Mouse (Mus musculus): ENCODE measurements around the gene Taf13. TPM values are rescaled to one million over a fixed set of nuclear protein-coding genes. Genes with fewer than 3 reads are reported as not detected.
A peak's percentile ranks its signal among the peaks of the same experiment; 100 is the strongest.

Gene Taf13
- polyA plus RNA-seq, 1 experiment from 2014 or later, result 38.5 TPM

GRCm38 (mm10) chr3:108572309-108573010 is 962 bp downstream of the Taf13 start:
- H3K27ac ChIP-seq (ENCODE audit: low read depth), result no peak overlapping the region
- DNase-seq (peak; percentile 31), ATAC-seq (ENCODE audit: insufficient read depth) (no peak)
- peak overlapping the region; percentile 60 for H3K4me2 ChIP-seq
- H3K4me3 ChIP-seq (ENCODE audit: low read depth, low read length), result peak overlapping the region; percentile 58
- WGBS, result 43% methylated on average over 18 of the region's 18 CpGs
- no peak for TF ChIP-seq CTCF (IDR thresholded peaks at IDR 0.05; ENCODE audit: low read depth)
- no peaks in the 10 kb centered on the region for H3K27me3 ChIP-seq (ENCODE audit: insufficient read depth, low read length)
- no peaks in the 10 kb centered on the region for H3K36me3 ChIP-seq (ENCODE audit: insufficient read depth)
- no peaks in the 10 kb centered on the region for H3K9me3 ChIP-seq (ENCODE audit: low read depth, low read length)
- H3K9ac ChIP-seq, result peak overlapping the region; percentile 63
- H3K4me1 ChIP-seq (ENCODE audit: insufficient read depth), result 0 out of 2 replicates have a peak, but pooled peaks cover 3% of the 10 kb centered on the region

DNA sequence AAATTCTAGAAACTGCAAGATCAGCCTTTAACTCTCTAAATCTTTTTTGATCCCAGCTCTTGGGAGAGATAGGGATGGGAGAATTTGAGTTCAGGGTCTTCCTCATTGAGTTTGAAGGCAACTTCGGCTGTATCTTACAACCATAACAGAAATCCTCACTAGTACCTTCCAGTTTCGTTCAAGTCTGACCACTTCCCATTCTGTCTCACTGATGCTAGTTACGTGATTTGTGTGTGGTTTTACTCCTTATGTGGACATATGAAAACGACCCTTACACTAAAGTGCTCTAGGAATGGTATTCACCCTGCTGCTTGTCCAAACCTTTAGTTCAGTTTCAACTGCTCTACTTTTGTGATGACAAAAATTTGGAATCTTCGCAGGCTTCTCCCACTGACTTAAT is 2.5 kb downstream of the Taf13 start:
- ATAC-seq (ENCODE audit: insufficient read depth), result no peak

GRCm38 (mm10) chr3:108584580-108584979 is 13.1 kb downstream of the Taf13 start:
- 71% methylated on average over 4 of the region's 4 CpGs for WGBS

More for the DNA sequence above, 2.5 kb downstream of the Taf13 start:
- H3K9me3 ChIP-seq (ENCODE audit: low read depth, low read length), result no peaks in the 10 kb centered on the region
- 84% methylated on average over 5 of the region's 5 CpGs for WGBS
- H3K4me3 ChIP-seq (ENCODE audit: low read depth, low read length), result no peak overlapping the region
- H3K9ac ChIP-seq, result no peak overlapping the region
- no peak for DNase-seq
- 0 out of 2 replicates have a peak, but pooled peaks cover 3% of the 10 kb centered on the region for H3K4me1 ChIP-seq (ENCODE audit: insufficient read depth)
- H3K27me3 ChIP-seq (ENCODE audit: insufficient read depth, low read length), result no peaks in the 10 kb centered on the region
- no peak overlapping the region for H3K4me2 ChIP-seq
- no peak for TF ChIP-seq CTCF (IDR thresholded peaks at IDR 0.05; ENCODE audit: low read depth)
- no peak overlapping the region for H3K27ac ChIP-seq (ENCODE audit: low read depth)
- H3K36me3 ChIP-seq (ENCODE audit: insufficient read depth), result 0 out of 2 replicates have a peak, but pooled peaks cover 2% of the 10 kb centered on the region

DNA sequence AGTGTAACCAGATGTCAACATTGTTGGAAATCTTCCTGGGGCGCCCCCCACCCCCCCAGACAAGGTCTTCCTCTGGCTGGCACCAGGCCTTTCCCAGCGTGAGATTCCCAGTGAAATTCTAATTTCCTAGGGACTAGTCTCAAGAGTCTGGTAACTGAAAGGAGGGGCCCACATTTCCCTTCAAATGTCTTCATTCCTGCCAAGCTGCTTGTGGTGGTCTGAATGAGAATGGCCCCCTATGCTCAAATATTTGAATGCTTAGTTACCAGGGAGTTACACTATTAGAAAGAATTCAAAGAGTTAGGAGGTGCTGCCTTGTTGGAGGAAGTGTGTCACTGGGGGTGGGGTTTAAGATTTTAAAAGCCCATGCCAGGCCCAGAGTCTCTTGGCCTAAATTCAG is 16.9 kb downstream of the Taf13 start:
- no peak for TF ChIP-seq CTCF (IDR thresholded peaks at IDR 0.05; ENCODE audit: low read depth)
- H3K36me3 ChIP-seq (ENCODE audit: insufficient read depth), result no peaks in the 10 kb centered on the region
- no peaks in the 10 kb centered on the region for H3K4me1 ChIP-seq (ENCODE audit: insufficient read depth)
- 49% methylated on average over 2 of the region's 2 CpGs for WGBS
- ATAC-seq (ENCODE audit: insufficient read depth), result no peak
- H3K4me2 ChIP-seq, result no peak overlapping the region
- H3K9ac ChIP-seq, result no peak overlapping the region
- no peaks in the 10 kb centered on the region for H3K9me3 ChIP-seq (ENCODE audit: low read depth, low read length)
- H3K4me3 ChIP-seq (ENCODE audit: low read depth, low read length), result no peak overlapping the region
- no peak for DNase-seq
- H3K27me3 ChIP-seq (ENCODE audit: insufficient read depth, low read length), result no peaks in the 10 kb centered on the region
- no peak overlapping the region for H3K27ac ChIP-seq (ENCODE audit: low read depth)

More at GRCm38 (mm10) chr3:108584580-108584979, 13.1 kb downstream of the Taf13 start:
- no peaks in the 10 kb centered on the region for H3K27me3 ChIP-seq (ENCODE audit: insufficient read depth, low read length)
- DNase-seq (no peak), ATAC-seq (ENCODE audit: insufficient read depth) (no peak)
- H3K36me3 ChIP-seq (ENCODE audit: insufficient read depth), result no peaks in the 10 kb centered on the region
- no peaks in the 10 kb centered on the region for H3K4me1 ChIP-seq (ENCODE audit: insufficient read depth)
- TF ChIP-seq CTCF (IDR thresholded peaks at IDR 0.05; ENCODE audit: low read depth), result no peak
- no peak overlapping the region for H3K9ac ChIP-seq
- no peak overlapping the region for H3K4me3 ChIP-seq (ENCODE audit: low read depth, low read length)
- no peak overlapping the region for H3K4me2 ChIP-seq
- no peaks in the 10 kb centered on the region for H3K9me3 ChIP-seq (ENCODE audit: low read depth, low read length)
- H3K27ac ChIP-seq (ENCODE audit: low read depth), result no peak overlapping the region

DNA sequence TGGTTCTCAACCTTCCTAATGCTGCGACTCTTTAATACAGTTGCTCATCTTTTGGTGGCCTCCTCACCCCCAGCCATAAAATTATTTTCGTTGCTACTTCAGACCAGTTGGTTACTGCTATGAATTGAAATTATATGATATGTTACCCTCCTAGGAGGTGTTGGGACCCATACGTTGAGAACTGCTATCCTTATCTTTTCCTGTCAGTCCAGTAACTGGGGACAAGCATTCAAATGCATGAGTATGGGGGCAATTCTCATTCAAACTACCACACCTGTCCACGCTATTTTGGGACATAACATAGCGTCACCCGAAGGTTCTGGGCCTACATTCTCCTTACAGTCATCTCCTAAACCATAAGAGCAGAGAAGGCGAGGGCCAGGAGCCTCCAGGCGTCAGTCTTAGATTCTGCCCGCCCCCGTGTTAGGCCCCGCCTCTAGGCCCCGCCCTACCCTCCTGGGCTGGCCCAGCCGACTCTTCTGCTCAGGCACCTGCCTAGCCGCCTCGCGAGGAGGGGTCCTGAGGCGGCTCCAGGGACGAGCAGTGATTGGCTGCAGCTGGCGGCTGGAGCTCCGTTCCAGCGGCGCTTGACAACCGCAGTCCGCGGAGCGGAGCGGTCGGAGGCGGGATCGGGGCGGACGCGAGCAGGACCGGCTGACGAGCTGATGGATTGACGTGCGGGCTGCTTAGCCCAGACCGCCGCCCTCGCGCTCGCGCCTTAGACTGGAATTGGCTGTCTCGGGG is 19.5 kb downstream of the Taf13 start, which contains the start of gene Wdr47:
TSS of gene Wdr47 (plus strand) at position 494 of the 744 bp plus-strand sequence.
- ATAC-seq (ENCODE audit: insufficient read depth) (peak; percentile 100), DNase-seq (peak; percentile 97)
- WGBS, result 4% methylated on average over 44 of the region's 44 CpGs
- no peak for TF ChIP-seq CTCF (IDR thresholded peaks at IDR 0.05; ENCODE audit: low read depth)
- H3K4me2 ChIP-seq, result peak within 1 kb of the TSS; percentile 97
- H3K9ac ChIP-seq, result peak within 1 kb of the TSS; percentile 72
- peak within 1 kb of the TSS; percentile 40; the same call in 1 of the 2 replicates for H3K27ac ChIP-seq (ENCODE audit: low read depth)
- no peaks in the 10 kb centered on the region for H3K4me1 ChIP-seq (ENCODE audit: insufficient read depth)
- peak within 1 kb of the TSS; percentile 92 for H3K4me3 ChIP-seq (ENCODE audit: low read depth, low read length)
- H3K9me3 ChIP-seq (ENCODE audit: low read depth, low read length), result no peaks in the 10 kb centered on the region
- H3K36me3 ChIP-seq (ENCODE audit: insufficient read depth), result no peaks in the 10 kb centered on the region
- no peaks in the 10 kb centered on the region for H3K27me3 ChIP-seq (ENCODE audit: insufficient read depth, low read length)

DNA sequence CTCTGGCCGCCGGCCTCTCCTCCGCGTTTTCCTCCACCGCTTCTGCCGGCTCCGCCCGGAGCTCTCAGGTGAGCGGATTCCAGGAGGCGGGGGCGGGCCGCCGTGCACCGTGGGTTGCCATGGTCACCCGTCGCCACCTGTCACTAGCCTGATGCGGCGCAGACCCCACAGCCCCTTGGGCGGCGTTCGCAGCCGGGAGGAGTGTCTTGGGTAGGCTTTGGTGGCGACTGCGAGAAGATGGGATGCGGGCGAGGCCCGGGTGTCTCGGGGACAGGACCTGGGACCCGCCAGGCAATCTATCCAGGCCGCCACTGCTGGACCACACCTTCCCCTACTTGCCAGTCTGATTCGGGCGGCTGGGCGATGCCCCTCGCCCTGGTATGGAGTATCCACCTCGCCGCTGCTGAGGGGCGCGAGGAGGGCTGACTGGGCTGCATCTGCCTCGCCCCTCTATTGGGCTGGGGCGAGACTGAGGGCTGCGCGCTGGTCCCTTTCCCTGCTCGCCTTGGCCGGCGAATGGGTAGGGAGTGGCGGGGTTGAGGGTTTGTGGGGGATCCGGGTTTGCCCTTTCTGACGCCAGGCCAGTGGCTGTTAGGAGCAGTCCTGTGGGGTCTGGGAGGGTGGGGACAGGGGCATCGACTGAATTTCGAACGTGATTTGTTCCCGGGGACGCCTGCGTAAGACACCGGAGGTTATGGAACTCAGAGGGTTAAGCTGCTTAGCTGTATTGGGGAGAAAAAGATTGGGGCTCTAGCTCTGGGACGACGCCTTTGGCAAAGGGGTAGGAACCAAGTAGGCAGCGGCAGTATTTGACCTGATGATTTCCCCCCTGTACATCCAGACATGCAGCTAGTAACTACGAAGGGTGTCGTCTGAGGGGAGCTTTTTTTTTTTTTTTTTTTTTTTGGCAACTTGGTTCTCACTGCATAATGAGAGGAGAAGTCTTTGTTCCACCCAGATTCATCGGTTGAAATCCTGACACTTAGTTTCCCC is 20.3 kb downstream of the Taf13 start:
- DNase-seq (no peak), ATAC-seq (ENCODE audit: insufficient read depth) (peak; percentile 82)
- peak overlapping the region; percentile 40; the same call in 1 of the 2 replicates for H3K27ac ChIP-seq (ENCODE audit: low read depth)
- H3K9me3 ChIP-seq (ENCODE audit: low read depth, low read length), result no peaks in the 10 kb centered on the region
- H3K9ac ChIP-seq, result peak overlapping the region; percentile 72
- H3K36me3 ChIP-seq (ENCODE audit: insufficient read depth), result no peaks in the 10 kb centered on the region
- no peaks in the 10 kb centered on the region for H3K4me1 ChIP-seq (ENCODE audit: insufficient read depth)
- peak overlapping the region; percentile 92 for H3K4me3 ChIP-seq (ENCODE audit: low read depth, low read length)
- H3K4me2 ChIP-seq, result peak overlapping the region; percentile 97
- H3K27me3 ChIP-seq (ENCODE audit: insufficient read depth, low read length), result no peaks in the 10 kb centered on the region
- under 1% methylated on average over 61 of the region's 61 CpGs for WGBS
- TF ChIP-seq CTCF (IDR thresholded peaks at IDR 0.05; ENCODE audit: low read depth), result no peak
